Mouse (Mus musculus) hematopoietic stem cell, adult 5-6 weeks (primary cell): ENCODE measurements around the gene Dad1. TPM values are rescaled to one million over a fixed set of nuclear protein-coding genes. Genes with fewer than 3 reads are reported as not detected.

Experiments
- ATAC-seq, 2 experiments: fragments of 125-278 bp in 1 of 2; replicated peaks in 1 of 2; 2 replicates each; pipeline ENCODE4 v1.8.0; 2016 to 2017; ENCODE audit warnings: inconsistent platforms in 2 of 2, mild to moderate bottlenecking in 2 of 2, moderate number of reproducible peaks in 2 of 2, low read depth in 1 of 2, moderate TSS enrichment in 1 of 2; ENCODE audit not compliant: low FRiP score in 2 of 2, poor library complexity in 2 of 2, severe bottlenecking in 2 of 2, insufficient read depth in 1 of 2, low TSS enrichment in 1 of 2
- total RNA-seq: library from RNA; stranded (forward); fragments of 172-1452, 232-1000 nt; gene quantifications from 2 replicates; pipeline ENCODE4 v1.2.3, GENCODE M21; 2017

Dad1 gene
- total RNA-seq, 1 experiment from 2014 or later, result 92.1 TPM

- ATAC-seq, result no peak
Observed at GRCm38 (mm10) chr14:54216126-54216525, 37.8 kb downstream of the Dad1 start.

- no peak for ATAC-seq
Observed at GRCm38 (mm10) chr14:54214901-54215300, 39.0 kb downstream of the Dad1 start.

DNA sequence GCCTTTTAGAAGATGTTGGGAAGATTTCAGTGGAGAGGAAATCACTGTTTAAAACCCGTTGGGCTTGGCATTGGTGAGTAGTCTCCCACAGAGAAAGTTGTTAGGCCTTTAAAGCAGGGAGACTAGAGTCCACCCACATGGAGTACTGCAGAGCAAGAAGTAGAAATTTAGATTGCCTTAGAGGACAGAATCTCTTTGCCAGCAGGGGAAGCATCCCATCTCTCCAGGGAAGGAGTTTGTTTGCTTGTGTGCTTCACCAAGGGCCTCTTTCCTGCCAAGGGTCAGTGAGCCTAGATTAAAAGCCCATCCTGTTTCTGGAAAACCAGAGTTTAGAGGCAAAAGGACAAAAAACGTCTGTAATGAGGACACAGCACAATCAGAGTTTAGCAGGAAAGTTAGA is 39.4 kb downstream of the Dad1 start:
- ATAC-seq, result no peak

DNA sequence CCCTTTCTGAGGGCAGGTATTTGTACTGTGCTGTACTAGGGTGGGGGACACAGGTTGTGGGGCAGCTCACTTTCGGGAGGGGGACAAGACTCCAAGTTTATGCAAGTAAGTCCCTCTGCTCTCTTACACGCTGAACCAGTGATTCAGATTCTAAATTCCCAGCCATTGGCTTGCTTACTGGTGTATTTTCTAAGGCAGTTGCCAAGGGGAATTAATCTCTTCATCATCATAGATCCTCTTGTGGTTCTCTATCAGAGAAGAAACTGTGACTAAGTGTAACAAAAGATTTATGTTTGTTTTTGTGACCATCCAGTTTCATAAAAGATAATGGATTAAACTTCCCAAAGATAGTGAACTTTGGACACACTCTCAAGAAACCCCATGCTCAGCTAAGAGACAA is 40.2 kb downstream of the Dad1 start:
- no peak for ATAC-seq

DNA sequence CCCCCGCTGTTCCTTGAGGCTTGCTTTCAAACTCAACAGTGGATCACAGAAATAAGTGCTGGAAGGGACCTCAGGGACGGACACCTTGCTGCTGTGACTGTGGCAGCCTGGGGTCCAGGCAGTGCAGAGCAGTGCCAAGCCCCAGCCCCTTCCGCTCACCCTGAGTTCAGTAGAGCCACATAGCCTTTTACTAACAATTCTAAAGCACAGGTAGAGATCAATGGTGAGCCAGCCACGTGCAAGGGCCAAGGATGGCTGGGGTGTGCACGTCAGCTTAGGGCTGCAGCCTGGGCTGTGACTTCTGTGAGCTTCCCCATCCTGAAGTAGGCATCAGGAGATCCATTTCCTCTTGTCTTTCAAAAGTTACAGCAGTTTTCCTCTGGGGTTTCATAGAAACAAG is 42.1 kb downstream of the Dad1 start:
- ATAC-seq, result no peak

DNA sequence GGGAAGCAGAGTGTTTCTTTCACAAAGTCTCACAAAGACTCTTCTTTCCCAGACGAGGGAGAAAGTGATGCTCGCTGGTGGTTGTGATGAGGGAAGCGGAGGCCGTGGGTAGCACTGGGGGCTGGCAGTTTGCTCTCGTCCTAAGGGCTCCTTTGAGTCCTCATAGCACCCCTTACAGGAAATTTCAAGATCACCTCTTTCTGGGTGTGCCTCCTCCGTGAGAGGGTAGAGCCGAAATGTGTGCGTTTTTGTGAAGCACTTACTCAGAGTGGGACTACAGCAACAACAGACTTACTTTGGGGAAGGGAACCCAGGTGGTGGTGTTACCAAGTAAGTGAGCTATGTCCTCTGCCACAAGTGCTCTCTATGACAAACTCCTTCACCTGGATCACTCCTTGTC is 42.7 kb downstream of the Dad1 start:
- ATAC-seq, result no peak

- no peak for ATAC-seq
Observed at GRCm38 (mm10) chr14:54210401-54210800, 43.5 kb downstream of the Dad1 start.

DNA sequence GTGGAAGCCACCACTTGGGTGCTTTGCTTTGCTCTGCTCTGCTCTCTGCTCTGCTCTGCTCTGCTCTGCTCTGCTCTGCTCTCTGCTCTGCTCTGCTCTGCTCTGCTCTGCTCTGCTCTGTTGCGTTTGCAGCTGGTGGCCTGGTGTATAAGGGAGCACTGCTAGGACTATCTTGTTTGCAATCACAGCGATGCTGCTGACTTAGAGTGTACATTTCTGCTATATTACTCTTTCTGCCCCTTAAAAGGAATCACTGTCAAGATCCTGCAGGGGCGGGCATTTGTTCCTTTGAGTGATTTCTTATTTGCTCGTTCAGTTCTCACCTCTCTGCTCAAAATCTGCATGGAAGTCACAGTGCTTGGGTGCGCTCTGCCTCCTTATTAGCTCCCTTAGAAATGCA is 44.0 kb downstream of the Dad1 start:
- ATAC-seq, result no peak

GRCm38 (mm10) chr14:54208741-54209140 is 45.2 kb downstream of the Dad1 start:
- ATAC-seq, result no peak

GRCm38 (mm10) chr14:54207924-54208323 is 46.0 kb downstream of the Dad1 start:
- ATAC-seq, result no peak

DNA sequence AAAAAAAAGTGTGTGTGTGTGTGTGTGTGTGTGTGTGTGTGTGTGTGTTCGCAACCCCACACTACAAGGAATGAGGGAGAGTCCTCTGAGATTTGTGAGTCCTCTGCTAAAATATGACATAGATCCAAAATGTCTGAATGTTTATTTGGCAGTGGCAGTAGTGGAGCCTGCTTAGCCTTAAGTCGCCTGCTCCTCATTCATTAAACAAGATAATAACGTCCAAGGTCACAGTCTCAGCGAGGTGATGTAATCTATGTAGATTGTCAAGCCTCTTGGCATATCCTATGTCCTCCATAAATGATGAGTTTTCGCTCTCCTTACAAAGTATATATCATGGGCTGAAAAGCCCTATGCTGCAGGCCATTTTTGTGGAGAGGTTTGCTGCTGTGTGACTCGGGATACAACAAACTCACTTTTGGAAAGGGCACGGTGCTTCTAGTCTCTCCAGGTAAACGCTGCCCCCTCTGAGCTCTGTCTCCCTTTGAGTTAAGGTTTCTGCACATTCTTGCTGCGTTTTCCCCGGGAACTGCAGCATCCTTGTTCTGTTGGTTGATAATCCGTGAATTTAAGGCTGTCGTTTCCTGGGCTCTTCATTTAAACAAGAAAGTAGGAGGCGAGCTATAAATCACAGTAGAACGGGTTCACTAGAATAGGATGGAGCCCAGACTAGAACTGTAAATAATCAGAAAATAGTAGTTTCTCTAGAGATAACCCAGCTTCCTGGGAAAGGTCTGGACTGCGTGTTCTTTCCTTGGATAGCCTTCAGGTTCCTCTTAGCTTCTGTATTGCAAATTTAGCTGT is 47.0 kb downstream of the Dad1 start:
- ATAC-seq, result no peak

- ATAC-seq, result no peak
Observed at GRCm38 (mm10) chr14:54206309-54206708, 47.6 kb downstream of the Dad1 start.

GRCm38 (mm10) chr14:54205904-54206303 is 48.0 kb downstream of the Dad1 start:
- ATAC-seq, result no peak

- ATAC-seq, result no peak
Observed at GRCm38 (mm10) chr14:54204786-54205185, 49.1 kb downstream of the Dad1 start.

GRCm38 (mm10) chr14:54204311-54204710 is 49.6 kb downstream of the Dad1 start:
- ATAC-seq, result peak; percentile 36 to 49; a peak in 3 of 4 replicates

- no peak for ATAC-seq
Observed at GRCm38 (mm10) chr14:54203776-54204175, 50.1 kb downstream of the Dad1 start.

DNA sequence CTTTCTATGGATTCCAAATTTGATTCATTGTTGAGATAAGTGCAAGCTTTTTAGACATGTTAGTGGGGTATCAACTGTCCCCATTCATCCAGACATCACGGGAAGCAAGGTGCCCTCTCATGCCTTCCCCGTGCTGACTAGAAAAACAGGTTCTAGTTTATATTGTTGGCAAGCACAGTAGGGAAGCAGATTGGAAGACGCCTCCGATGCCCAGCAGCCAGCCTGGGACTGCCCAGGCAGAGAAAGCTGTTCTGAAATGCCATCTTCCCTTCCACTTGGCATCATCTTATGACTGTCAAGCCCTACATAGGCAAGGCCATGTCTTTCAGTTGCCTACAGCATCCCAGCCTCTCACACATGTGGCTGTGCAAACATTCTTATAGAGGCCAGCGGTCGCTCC is 50.7 kb downstream of the Dad1 start:
- no peak for ATAC-seq

GRCm38 (mm10) chr14:54200363-54200762 is 53.5 kb downstream of the Dad1 start:
- ATAC-seq, result no peak

DNA sequence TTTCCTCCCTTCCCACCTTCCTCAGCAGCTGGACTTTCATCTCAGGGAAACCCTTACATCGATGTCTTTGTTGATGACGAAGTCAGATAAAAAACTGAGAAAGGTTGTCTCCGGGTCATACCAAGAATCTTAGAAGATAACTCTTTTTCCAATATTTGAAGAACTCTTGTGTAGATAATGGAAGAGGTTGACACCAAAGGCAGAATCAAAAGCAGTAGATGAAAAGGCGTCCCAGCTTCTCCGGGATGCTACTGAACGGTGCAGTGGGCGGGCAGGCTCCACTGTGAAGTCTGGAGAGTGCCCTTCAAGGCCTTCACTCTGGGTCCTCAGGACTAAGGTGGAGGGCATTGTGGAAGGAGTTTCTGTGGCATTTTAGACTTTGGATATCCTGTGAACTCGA is 54.2 kb downstream of the Dad1 start:
- no peak for ATAC-seq
